Mouse (Mus musculus): Measurements from ENCODE around the gene Slc22a7. TPM values are rescaled to one million over a fixed set of nuclear protein-coding genes. Genes with fewer than 3 reads are reported as not detected.

Gene Slc22a7
- not detected in 2 replicates for polyA plus RNA-seq (2015; fragmentation: Nextera tagmentation; extraction: Ambion mirVana)

DNA sequence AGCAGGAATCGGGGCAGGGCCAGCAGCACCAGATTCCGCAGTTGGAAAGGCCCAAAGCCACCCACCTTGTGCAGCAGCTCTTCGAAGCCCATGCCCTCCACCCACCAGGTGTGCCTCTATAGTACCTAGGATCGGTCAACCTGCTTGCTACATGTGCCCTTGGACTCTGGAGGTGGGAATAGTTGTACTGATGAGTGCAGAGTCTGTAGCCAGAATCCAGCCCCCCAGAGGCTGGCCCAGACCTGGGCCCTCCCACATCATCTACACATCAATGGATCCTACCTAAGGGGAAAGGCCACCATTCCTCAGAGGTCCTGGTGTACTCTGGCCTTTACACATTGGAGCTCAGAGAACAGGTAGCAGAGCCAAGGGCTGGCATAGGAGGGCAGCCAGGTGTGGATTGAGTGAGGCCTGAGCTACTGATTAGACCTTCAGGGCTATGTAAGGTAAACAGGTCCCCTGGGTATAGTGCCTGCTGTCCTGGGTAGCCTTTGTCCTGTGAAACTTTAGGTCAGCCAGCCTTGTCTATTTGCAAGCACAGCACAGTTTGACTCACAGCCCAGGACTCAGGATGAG lies at the start of gene Slc22a7:
Gene Slc22a7 (minus strand): TSS at position 160 of the 576 bp plus-strand sequence.
- H3K4me2 ChIP-seq, result no peak within 1 kb of the TSS
- H3K9ac ChIP-seq, result no peak within 1 kb of the TSS
- no peaks in the 10 kb centered on the region for H3K9me3 ChIP-seq (replicated peaks)
- H3K4me3 ChIP-seq (replicated peaks), result no peak within 1 kb of the TSS
- no peak; the same call in 1 of the 2 replicates for ATAC-seq (ENCODE audit: insufficient read depth)
- H3K27ac ChIP-seq (replicated peaks), result no peak within 1 kb of the TSS
- H3K27me3 ChIP-seq, result peaks cover 51% of the 10 kb centered on the region
- H3K36me3 ChIP-seq (replicated peaks), result no peaks in the 10 kb centered on the region
- H3K4me1 ChIP-seq (replicated peaks), result peaks cover 4% of the 10 kb centered on the region; the same call in 1 of the 2 replicates
- 60% methylated on average over 4 of the region's 4 CpGs for WGBS (ENCODE audit: insufficient replicate concordance)

GRCm38 (mm10) chr17:46487431-46487830 lies 49.2 kb upstream of the Slc22a7 start, which contains the start of gene Ttbk1:
Gene Ttbk1, minus strand, starts transcription at chr17:46487675.
- no peaks in the 10 kb centered on the region for H3K36me3 ChIP-seq (replicated peaks)
- H3K4me3 ChIP-seq (replicated peaks), result no peak within 1 kb of the TSS; the same call in 1 of the 2 replicates
- 3% methylated on average over 34 of the region's 49 CpGs for WGBS (ENCODE audit: insufficient replicate concordance)
- H3K4me1 ChIP-seq (replicated peaks), result peaks cover 10% of the 10 kb centered on the region
- no peak within 1 kb of the TSS for H3K27ac ChIP-seq (replicated peaks)
- no peak within 1 kb of the TSS for H3K9ac ChIP-seq
- no peaks in the 10 kb centered on the region for H3K9me3 ChIP-seq (replicated peaks)
- no peak for ATAC-seq (ENCODE audit: insufficient read depth)
- peaks cover 91% of the 10 kb centered on the region for H3K27me3 ChIP-seq
- peak within 1 kb of the TSS; percentile 37 for H3K4me2 ChIP-seq

GRCm38 (mm10) chr17:46486995-46487394 lies 48.7 kb upstream of the Slc22a7 start:
- ATAC-seq (ENCODE audit: insufficient read depth), result no peak
- Histone ChIP-seq H3K36me3 (replicated peaks) (no peaks in the 10 kb centered on the region), H3K9ac (no peak overlapping the region), H3K27ac (replicated peaks) (no peak overlapping the region), H3K4me1 (replicated peaks) (peaks cover 10% of the 10 kb centered on the region), H3K4me2 (peak overlapping the region; percentile 37), H3K4me3 (replicated peaks) (no peak overlapping the region; the same call in 1 of the 2 replicates), H3K27me3 (peaks cover 91% of the 10 kb centered on the region), H3K9me3 (replicated peaks) (no peaks in the 10 kb centered on the region)
- WGBS (ENCODE audit: insufficient replicate concordance), result 5% methylated on average over 19 of the region's 22 CpGs

- H3K27me3 ChIP-seq, result peaks cover 96% of the 10 kb centered on the region
- 5% methylated on average over 6 of the region's 6 CpGs for WGBS (ENCODE audit: insufficient replicate concordance)
Measured at GRCm38 (mm10) chr17:46484461-46484875, 46.2 kb upstream of the Slc22a7 start.

DNA sequence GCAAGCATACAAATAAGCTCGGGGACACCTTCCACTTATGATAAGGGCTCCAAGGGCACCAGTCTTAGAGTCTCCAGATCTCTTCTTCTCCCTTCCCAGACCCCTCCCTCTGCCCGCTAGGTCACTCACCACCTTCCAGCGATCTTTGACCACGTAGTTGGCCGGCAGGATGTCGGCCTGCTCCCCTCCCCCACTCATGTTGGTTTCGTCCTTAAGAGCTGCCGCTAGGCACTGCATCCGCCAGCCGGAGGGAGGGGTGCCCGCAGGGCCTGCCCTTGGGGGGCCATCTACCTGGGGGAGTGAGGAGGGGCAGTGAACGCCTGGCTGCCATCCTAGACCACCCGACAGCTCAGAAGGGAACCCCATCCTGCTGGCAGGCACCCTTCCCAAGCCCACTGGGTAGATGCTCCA lies 45.8 kb upstream of the Slc22a7 start:
- peak overlapping the region; percentile 25 for H3K4me3 ChIP-seq (replicated peaks)

More at GRCm38 (mm10) chr17:46484461-46484875, 46.2 kb upstream of the Slc22a7 start:
- Histone ChIP-seq H3K4me1 (replicated peaks) (peaks cover 10% of the 10 kb centered on the region), H3K9ac (no peak overlapping the region), H3K4me2 (peak overlapping the region; percentile 52), H3K27ac (replicated peaks) (no peak overlapping the region), H3K36me3 (replicated peaks) (no peaks in the 10 kb centered on the region), H3K9me3 (replicated peaks) (no peaks in the 10 kb centered on the region), H3K4me3 (replicated peaks) (no peak overlapping the region)
- no peak for ATAC-seq (ENCODE audit: insufficient read depth)

GRCm38 (mm10) chr17:46483561-46484001 lies 45.3 kb upstream of the Slc22a7 start:
- Histone ChIP-seq H3K4me1 (replicated peaks) (peaks cover 10% of the 10 kb centered on the region), H3K27ac (replicated peaks) (no peak overlapping the region), H3K27me3 (peaks cover 87% of the 10 kb centered on the region), H3K36me3 (replicated peaks) (no peaks in the 10 kb centered on the region), H3K4me2 (peak overlapping the region; percentile 52), H3K4me3 (replicated peaks) (peak overlapping the region; percentile 25), H3K9ac (no peak overlapping the region), H3K9me3 (replicated peaks) (no peaks in the 10 kb centered on the region)
- ATAC-seq (ENCODE audit: insufficient read depth), result no peak
- WGBS (ENCODE audit: insufficient replicate concordance), result under 1% methylated on average over 16 of the region's 16 CpGs

More for the DNA sequence above, 45.8 kb upstream of the Slc22a7 start:
- no peak overlapping the region for H3K9ac ChIP-seq
- no peaks in the 10 kb centered on the region for H3K9me3 ChIP-seq (replicated peaks)
- peaks cover 92% of the 10 kb centered on the region for H3K27me3 ChIP-seq
- peaks cover 10% of the 10 kb centered on the region for H3K4me1 ChIP-seq (replicated peaks)
- peak overlapping the region; percentile 52 for H3K4me2 ChIP-seq
- ATAC-seq (ENCODE audit: insufficient read depth), result no peak
- H3K27ac ChIP-seq (replicated peaks), result no peak overlapping the region
- 5% methylated on average over 13 of the region's 13 CpGs for WGBS (ENCODE audit: insufficient replicate concordance)
- no peaks in the 10 kb centered on the region for H3K36me3 ChIP-seq (replicated peaks)

DNA sequence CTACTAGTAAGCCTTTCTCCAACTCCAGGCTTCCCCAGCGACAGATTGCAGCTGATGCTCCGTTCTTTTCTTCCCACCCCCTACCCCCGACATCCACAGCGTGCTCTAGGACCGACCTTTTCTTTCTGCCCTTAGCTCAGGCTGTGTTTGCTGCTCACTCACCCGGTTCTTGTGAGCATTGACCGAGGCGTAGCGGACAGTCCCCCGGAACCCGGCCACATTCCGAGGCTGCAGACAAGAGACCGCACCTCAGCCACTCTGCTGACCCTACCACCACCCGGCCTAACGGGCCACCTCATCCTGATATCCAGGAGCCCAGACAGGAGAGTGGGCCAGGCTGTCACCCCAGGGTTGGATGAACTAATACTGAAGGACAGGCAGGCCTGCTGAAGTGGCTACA lies 39.0 kb upstream of the Slc22a7 start:
- ATAC-seq (ENCODE audit: insufficient read depth), result no peak
- Histone ChIP-seq H3K9me3 (replicated peaks) (no peaks in the 10 kb centered on the region), H3K27ac (replicated peaks) (no peak overlapping the region), H3K4me3 (replicated peaks) (no peak overlapping the region), H3K4me2 (no peak overlapping the region), H3K9ac (no peak overlapping the region), H3K36me3 (replicated peaks) (no peaks in the 10 kb centered on the region), H3K4me1 (replicated peaks) (no peaks in the 10 kb centered on the region), H3K27me3 (peaks cover 25% of the 10 kb centered on the region)
- 78% methylated on average over 15 of the region's 15 CpGs for WGBS (ENCODE audit: insufficient replicate concordance)

GRCm38 (mm10) chr17:46476601-46477000 lies 38.3 kb upstream of the Slc22a7 start:
- Histone ChIP-seq H3K4me3 (replicated peaks) (no peak overlapping the region), H3K9me3 (replicated peaks) (no peaks in the 10 kb centered on the region), H3K4me1 (replicated peaks) (no peaks in the 10 kb centered on the region), H3K36me3 (replicated peaks) (no peaks in the 10 kb centered on the region), H3K27ac (replicated peaks) (no peak overlapping the region), H3K27me3 (peaks cover 19% of the 10 kb centered on the region), H3K9ac (no peak overlapping the region), H3K4me2 (no peak overlapping the region)
- WGBS (ENCODE audit: insufficient replicate concordance), result 51% methylated on average over 8 of the region's 8 CpGs
- no peak for ATAC-seq (ENCODE audit: insufficient read depth)

DNA sequence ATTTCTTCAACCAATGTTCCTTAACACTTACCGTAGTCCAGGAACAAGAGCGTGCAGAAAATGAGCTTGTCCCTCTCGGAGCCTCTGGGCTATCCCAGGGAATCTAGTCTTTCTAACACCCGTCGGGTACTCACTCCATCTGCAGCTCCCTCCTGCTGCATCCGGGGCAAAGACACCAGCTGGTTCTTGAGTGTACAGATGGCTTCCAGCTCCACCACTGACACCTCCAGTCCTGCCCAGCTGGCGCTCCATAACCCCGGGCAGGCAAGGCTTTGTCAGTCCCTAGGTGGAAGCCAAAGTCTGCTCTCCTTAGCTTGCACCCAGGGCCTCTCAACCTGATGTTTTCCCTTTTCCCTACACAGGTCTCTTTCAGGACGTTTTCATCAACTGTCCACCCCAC lies 29.6 kb upstream of the Slc22a7 start:
- no peak overlapping the region for H3K4me3 ChIP-seq (replicated peaks)
- no peak overlapping the region for H3K9ac ChIP-seq
- no peak overlapping the region for H3K27ac ChIP-seq (replicated peaks)
- 67% methylated on average over 9 of the region's 9 CpGs for WGBS (ENCODE audit: insufficient replicate concordance)
- peaks cover 13% of the 10 kb centered on the region; the same call in 1 of the 2 replicates for H3K27me3 ChIP-seq
- H3K4me2 ChIP-seq, result no peak overlapping the region
- no peak for ATAC-seq (ENCODE audit: insufficient read depth)
- no peaks in the 10 kb centered on the region for H3K4me1 ChIP-seq (replicated peaks)
- H3K36me3 ChIP-seq (replicated peaks), result no peaks in the 10 kb centered on the region
- no peaks in the 10 kb centered on the region for H3K9me3 ChIP-seq (replicated peaks)

DNA sequence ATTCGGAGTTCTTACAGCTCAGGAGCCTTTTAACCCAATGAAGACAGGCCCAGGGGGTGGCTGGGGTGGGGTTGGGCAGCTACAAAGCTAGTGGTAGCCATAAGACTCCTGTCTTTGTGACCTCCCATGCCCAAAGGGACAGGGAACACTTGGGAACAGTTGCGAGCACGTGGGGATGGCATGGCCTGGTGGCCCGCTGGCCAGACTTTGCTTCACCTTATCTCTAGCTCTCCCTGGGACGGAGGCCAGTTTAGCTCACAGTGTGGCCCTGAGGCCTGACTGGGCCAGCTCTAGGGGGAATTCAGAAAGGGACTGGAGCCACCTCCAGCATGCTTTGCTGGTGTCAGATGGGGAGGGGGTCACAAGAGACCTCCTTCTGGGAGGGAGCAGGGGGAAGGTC lies 24.0 kb upstream of the Slc22a7 start:
- no peak; the same call in 1 of the 2 replicates for ATAC-seq (ENCODE audit: insufficient read depth)
- 53% methylated on average over 5 of the region's 5 CpGs for WGBS (ENCODE audit: insufficient replicate concordance)
- no peak overlapping the region for H3K27ac ChIP-seq (replicated peaks)

DNA sequence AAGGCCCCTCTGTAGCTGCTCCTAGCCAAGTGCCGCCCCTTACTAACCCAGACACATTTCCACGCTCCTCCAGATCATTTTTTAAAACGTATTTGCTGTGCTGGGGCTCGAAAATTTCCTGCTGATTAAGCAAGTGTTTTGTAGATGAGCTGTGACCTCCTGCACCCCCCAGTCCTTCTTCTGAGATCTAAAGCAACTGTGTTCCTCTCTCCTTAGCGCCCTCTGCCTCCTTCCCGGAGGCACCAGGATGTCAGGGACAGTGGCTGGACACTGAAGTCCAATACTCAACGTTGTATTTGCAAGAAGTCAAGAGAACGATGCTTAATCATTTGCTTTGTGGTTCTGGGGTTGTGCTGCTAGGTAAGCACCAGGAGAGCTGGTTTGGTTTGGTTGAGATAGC lies 23.1 kb upstream of the Slc22a7 start:
- Histone ChIP-seq H3K36me3 (replicated peaks) (no peaks in the 10 kb centered on the region), H3K9me3 (replicated peaks) (no peaks in the 10 kb centered on the region), H3K4me1 (replicated peaks) (no peaks in the 10 kb centered on the region), H3K9ac (no peak overlapping the region), H3K4me2 (peak overlapping the region; percentile 32; the same call in 1 of the 2 replicates), H3K27me3 (peaks cover 71% of the 10 kb centered on the region), H3K4me3 (replicated peaks) (no peak overlapping the region), H3K27ac (replicated peaks) (no peak overlapping the region)
- no peak for ATAC-seq (ENCODE audit: insufficient read depth)
- 9% methylated on average over 8 of the region's 8 CpGs for WGBS (ENCODE audit: insufficient replicate concordance)

More for the DNA sequence above, 24.0 kb upstream of the Slc22a7 start:
- no peaks in the 10 kb centered on the region for H3K4me1 ChIP-seq (replicated peaks)
- H3K4me2 ChIP-seq, result no peak overlapping the region
- peaks cover 64% of the 10 kb centered on the region for H3K27me3 ChIP-seq
- no peak overlapping the region for H3K9ac ChIP-seq
- H3K9me3 ChIP-seq (replicated peaks), result no peaks in the 10 kb centered on the region
- no peaks in the 10 kb centered on the region for H3K36me3 ChIP-seq (replicated peaks)
- no peak overlapping the region for H3K4me3 ChIP-seq (replicated peaks)

Data from liver, embryonic 15.5 days (tissue).